Mouse (Mus musculus): Measurements from ENCODE around the gene Mgp. TPM values are rescaled to one million over a fixed set of nuclear protein-coding genes. Genes with fewer than 3 reads are reported as not detected.

Mgp gene
- polyA plus RNA-seq, 1 experiment from 2014 or later, result 350 TPM

GRCm38 (mm10) chr6:136848399-136848798 lies 27.2 kb downstream of the Mgp start:
- H3K27me3 ChIP-seq, result no peaks in the 10 kb centered on the region
- no peaks in the 10 kb centered on the region for H3K36me3 ChIP-seq
- ATAC-seq (ENCODE audit: insufficient number of reproducible peaks, low FRiP score, low TSS enrichment, low read depth), result no peak

GRCm38 (mm10) chr6:136847790-136848189 lies 27.8 kb downstream of the Mgp start:
- Histone ChIP-seq H3K27me3 (no peaks in the 10 kb centered on the region), H3K9me3 (no peaks in the 10 kb centered on the region), H3K4me2 (no peak overlapping the region), H3K27ac (no peak overlapping the region), H3K36me3 (no peaks in the 10 kb centered on the region), H3K9ac (no peak overlapping the region), H3K4me3 (no peak overlapping the region), H3K4me1 (peaks cover 6% of the 10 kb centered on the region)
- no peak for ATAC-seq (ENCODE audit: insufficient number of reproducible peaks, low FRiP score, low TSS enrichment, low read depth)
- WGBS, result 19% methylated on average over 2 of the region's 2 CpGs

More at GRCm38 (mm10) chr6:136848399-136848798, 27.2 kb downstream of the Mgp start:
- Histone ChIP-seq H3K9me3 (no peaks in the 10 kb centered on the region), H3K9ac (no peak overlapping the region), H3K4me3 (no peak overlapping the region), H3K4me1 (peaks cover 7% of the 10 kb centered on the region), H3K4me2 (no peak overlapping the region), H3K27ac (no peak overlapping the region)
- 89% methylated on average over 8 of the region's 8 CpGs for WGBS

- no peak overlapping the region for H3K4me2 ChIP-seq
- H3K9me3 ChIP-seq, result no peaks in the 10 kb centered on the region
- no peak overlapping the region for H3K27ac ChIP-seq
- ATAC-seq (ENCODE audit: insufficient number of reproducible peaks, low FRiP score, low TSS enrichment, low read depth), result no peak
- H3K9ac ChIP-seq, result no peak overlapping the region
- H3K4me1 ChIP-seq, result peaks cover under 1% of the 10 kb centered on the region; the same call in 1 of the 2 replicates
- H3K27me3 ChIP-seq, result no peaks in the 10 kb centered on the region
- WGBS, result 90% methylated on average over 3 of the region's 3 CpGs
- H3K4me3 ChIP-seq, result no peak overlapping the region
- no peaks in the 10 kb centered on the region for H3K36me3 ChIP-seq
These were observed 28.4 kb downstream of the Mgp start for GRCm38 (mm10) chr6:136847267-136847666.

- no peaks in the 10 kb centered on the region for H3K27me3 ChIP-seq
- H3K4me2 ChIP-seq, result no peak overlapping the region
- H3K36me3 ChIP-seq, result no peaks in the 10 kb centered on the region
These were observed 29.7 kb downstream of the Mgp start for GRCm38 (mm10) chr6:136845706-136846480.

DNA sequence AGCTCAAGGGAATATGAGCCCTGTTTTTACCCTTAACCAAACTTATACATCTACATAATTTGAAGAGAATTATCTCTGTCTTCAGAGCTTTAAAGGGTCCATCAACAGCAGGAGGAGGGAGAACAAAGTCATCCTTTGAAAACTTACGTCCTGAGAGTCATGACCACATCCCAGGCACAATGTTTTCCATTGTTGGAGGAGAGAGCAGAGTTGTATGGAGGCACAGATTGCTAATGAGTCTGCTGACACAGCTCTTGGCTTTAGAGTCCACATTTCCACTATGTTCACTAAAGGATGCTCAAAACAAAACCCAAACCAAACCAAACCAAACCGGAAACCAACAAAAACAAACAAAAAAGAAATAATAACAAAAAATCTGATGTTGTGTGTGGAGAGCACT lies 30.7 kb downstream of the Mgp start:
- no peaks in the 10 kb centered on the region for H3K27me3 ChIP-seq
- H3K4me2 ChIP-seq, result no peak overlapping the region
- no peak overlapping the region for H3K9ac ChIP-seq
- WGBS, result 71% methylated on average over 2 of the region's 2 CpGs
- H3K4me3 ChIP-seq, result no peak overlapping the region
- ATAC-seq (ENCODE audit: insufficient number of reproducible peaks, low FRiP score, low TSS enrichment, low read depth), result no peak
- no peaks in the 10 kb centered on the region for H3K36me3 ChIP-seq
- no peaks in the 10 kb centered on the region for H3K4me1 ChIP-seq
- no peak overlapping the region for H3K27ac ChIP-seq
- H3K9me3 ChIP-seq, result no peaks in the 10 kb centered on the region

More at GRCm38 (mm10) chr6:136845706-136846480, 29.7 kb downstream of the Mgp start:
- Histone ChIP-seq H3K4me3 (no peak overlapping the region), H3K9ac (no peak overlapping the region), H3K4me1 (no peaks in the 10 kb centered on the region), H3K9me3 (no peaks in the 10 kb centered on the region), H3K27ac (no peak overlapping the region)
- WGBS, result 75% methylated on average over 5 of the region's 5 CpGs
- ATAC-seq (ENCODE audit: insufficient number of reproducible peaks, low FRiP score, low TSS enrichment, low read depth), result no peak

DNA sequence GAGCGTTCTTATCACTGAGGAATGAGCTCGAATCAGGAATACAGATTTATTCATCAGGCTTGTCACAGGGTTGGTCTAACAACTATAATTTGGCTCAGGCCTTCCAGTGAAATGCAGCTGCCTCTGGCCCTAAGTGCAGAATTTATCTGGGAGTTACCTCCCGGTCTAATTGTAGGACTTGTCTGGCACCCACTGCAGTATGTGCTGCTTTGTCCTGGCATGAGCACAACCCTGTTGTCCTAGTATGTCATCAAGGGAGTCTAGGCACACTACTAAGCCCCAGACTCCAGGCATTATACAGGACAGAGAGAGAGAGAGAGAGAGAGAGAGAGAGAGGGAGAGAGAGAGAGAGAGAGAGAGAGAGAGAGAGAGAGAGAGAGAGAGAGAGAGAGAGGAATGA lies 38.3 kb downstream of the Mgp start:
- Histone ChIP-seq H3K4me2 (no peak overlapping the region), H3K4me3 (no peak overlapping the region), H3K27ac (no peak overlapping the region), H3K36me3 (no peaks in the 10 kb centered on the region), H3K9me3 (no peaks in the 10 kb centered on the region), H3K27me3 (no peaks in the 10 kb centered on the region), H3K4me1 (no peaks in the 10 kb centered on the region), H3K9ac (no peak overlapping the region)
- ATAC-seq (ENCODE audit: insufficient number of reproducible peaks, low FRiP score, low TSS enrichment, low read depth), result no peak
- WGBS, result 77% methylated on average over 3 of the region's 3 CpGs

GRCm38 (mm10) chr6:136835352-136835751 lies 40.3 kb downstream of the Mgp start, which contains the start of gene Smco3:
Gene Smco3 (minus strand): TSS chr6:136835452.
- WGBS, result 40% methylated on average over 4 of the region's 4 CpGs
- H3K4me3 ChIP-seq, result no peak within 1 kb of the TSS
- no peak for ATAC-seq (ENCODE audit: insufficient number of reproducible peaks, low FRiP score, low TSS enrichment, low read depth)
- H3K4me2 ChIP-seq, result no peak within 1 kb of the TSS
- no peaks in the 10 kb centered on the region for H3K4me1 ChIP-seq
- no peaks in the 10 kb centered on the region for H3K9me3 ChIP-seq
- H3K27ac ChIP-seq, result no peak within 1 kb of the TSS
- no peak within 1 kb of the TSS for H3K9ac ChIP-seq
- no peaks in the 10 kb centered on the region for H3K27me3 ChIP-seq
- H3K36me3 ChIP-seq, result no peaks in the 10 kb centered on the region

GRCm38 (mm10) chr6:136831712-136832111 lies 43.9 kb downstream of the Mgp start:
- Histone ChIP-seq H3K27me3 (no peaks in the 10 kb centered on the region), H3K4me2 (no peak overlapping the region), H3K4me1 (peaks cover 7% of the 10 kb centered on the region), H3K27ac (no peak overlapping the region), H3K9ac (no peak overlapping the region), H3K36me3 (no peaks in the 10 kb centered on the region), H3K9me3 (no peaks in the 10 kb centered on the region), H3K4me3 (no peak overlapping the region)
- WGBS, result 68% methylated on average over 5 of the region's 5 CpGs
- ATAC-seq (ENCODE audit: insufficient number of reproducible peaks, low FRiP score, low TSS enrichment, low read depth), result no peak

- 0 out of 2 replicates have a peak overlapping the region, but pooled peaks have one; percentile 37 for H3K9ac ChIP-seq
- H3K27ac ChIP-seq, result peak overlapping the region; percentile 86
- peaks cover 18% of the 10 kb centered on the region for H3K36me3 ChIP-seq
- 35% methylated on average over 4 of the region's 4 CpGs for WGBS
- ATAC-seq (ENCODE audit: insufficient number of reproducible peaks, low FRiP score, low TSS enrichment, low read depth), result no peak
- peak overlapping the region; percentile 84 for H3K4me3 ChIP-seq
- H3K9me3 ChIP-seq, result no peaks in the 10 kb centered on the region
- no peaks in the 10 kb centered on the region for H3K27me3 ChIP-seq
- H3K4me2 ChIP-seq, result peak overlapping the region; percentile 53
- peaks cover 7% of the 10 kb centered on the region for H3K4me1 ChIP-seq
These were observed 46.9 kb downstream of the Mgp start for GRCm38 (mm10) chr6:136828681-136829080.

GRCm38 (mm10) chr6:136827881-136828561 lies 47.6 kb downstream of the Mgp start, which contains the start of gene Wbp11:
Gene Wbp11 (minus strand): TSS chr6:136828233.
- under 1% methylated on average over 45 of the region's 45 CpGs for WGBS
- Histone ChIP-seq H3K9ac (peak within 1 kb of the TSS; percentile 90), H3K27me3 (no peaks in the 10 kb centered on the region), H3K9me3 (no peaks in the 10 kb centered on the region), H3K4me3 (peak within 1 kb of the TSS; percentile 84), H3K4me2 (peak within 1 kb of the TSS; percentile 56), H3K4me1 (peaks cover 7% of the 10 kb centered on the region), H3K27ac (peak within 1 kb of the TSS; percentile 86), H3K36me3 (peaks cover 20% of the 10 kb centered on the region)
- ATAC-seq (ENCODE audit: insufficient number of reproducible peaks, low FRiP score, low TSS enrichment, low read depth), result peak; percentile 100

- ATAC-seq (ENCODE audit: insufficient number of reproducible peaks, low FRiP score, low TSS enrichment, low read depth), result no peak
- peaks cover 7% of the 10 kb centered on the region for H3K4me1 ChIP-seq
- no peaks in the 10 kb centered on the region for H3K27me3 ChIP-seq
- peak within 1 kb of the TSS; percentile 90 for H3K9ac ChIP-seq
- WGBS, result under 1% methylated on average over 34 of the region's 34 CpGs
- peak within 1 kb of the TSS; percentile 84 for H3K4me3 ChIP-seq
- peaks cover 25% of the 10 kb centered on the region for H3K36me3 ChIP-seq
- no peaks in the 10 kb centered on the region for H3K9me3 ChIP-seq
- H3K27ac ChIP-seq, result peak within 1 kb of the TSS; percentile 86
- peak within 1 kb of the TSS; percentile 56 for H3K4me2 ChIP-seq
These were observed 48.1 kb downstream of the Mgp start, which contains the start of gene BC049715 for GRCm38 (mm10) chr6:136827516-136827880. Gene BC049715 (plus strand): TSS chr6:136827626.

DNA sequence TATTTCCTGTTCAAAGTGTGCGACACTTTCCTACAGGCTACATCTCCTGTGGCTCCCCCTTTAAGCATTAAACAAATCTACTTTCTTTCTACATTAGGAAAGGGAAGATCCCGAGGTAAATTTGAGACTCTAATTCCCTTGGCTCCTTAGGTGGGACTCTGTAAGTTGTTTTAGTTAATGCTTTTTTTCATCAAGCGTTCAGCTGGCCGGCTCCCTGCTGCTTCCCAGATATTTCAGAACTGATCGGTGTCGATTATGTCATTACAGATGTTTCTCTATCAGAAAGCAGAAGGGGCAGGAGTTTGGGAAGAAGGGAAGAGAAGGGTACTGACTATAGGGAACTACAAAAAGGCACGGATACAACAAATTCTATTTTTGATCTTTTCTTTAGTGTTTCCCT lies 48.5 kb downstream of the Mgp start:
- Histone ChIP-seq H3K4me3 (peak overlapping the region; percentile 84), H3K36me3 (peaks cover 29% of the 10 kb centered on the region), H3K9me3 (no peaks in the 10 kb centered on the region), H3K9ac (peak overlapping the region; percentile 90), H3K27me3 (no peaks in the 10 kb centered on the region), H3K4me2 (peak overlapping the region; percentile 56), H3K27ac (peak overlapping the region; percentile 78; the same call in 1 of the 2 replicates), H3K4me1 (peaks cover 7% of the 10 kb centered on the region)
- WGBS, result 12% methylated on average over 7 of the region's 7 CpGs
- ATAC-seq (ENCODE audit: insufficient number of reproducible peaks, low FRiP score, low TSS enrichment, low read depth), result no peak

Data from limb, embryonic 15.5 days (tissue).